Mouse (Mus musculus) intestine, embryonic 15.5 days (tissue): ENCODE results near the gene Rnf24. TPM values are rescaled to one million over a fixed set of nuclear protein-coding genes. Genes with fewer than 3 reads are reported as not detected.
"Not testable (repeated sequence)": the region's sequence is repeated elsewhere in the genome, so short reads cannot be mapped to it uniquely, and the experiment has no call there.

Source experiments
- ATAC-seq: fragments of 200-750 bp; cut with Nextera tagmentation; 2 replicates; pipeline ENCODE4 v1.8.0; 2017; ENCODE audit warnings: moderate TSS enrichment, moderate library complexity
- H3K27ac ChIP-seq: fragments of 300-500 bp; sonication (generic); 2 replicates; pipeline ENCODE4 v1.5.1; 2015; ENCODE audit warnings: mild to moderate bottlenecking, inconsistent platforms
- H3K27me3 ChIP-seq: fragments of 300-500 bp; sonication (generic); replicated peaks from 2 replicates; pipeline ENCODE4 v1.6.1; 2015; ENCODE audit warnings: inconsistent platforms
- H3K36me3 ChIP-seq: fragments of 300-500 bp; sonication (generic); 2 replicates; pipeline ENCODE4 v1.6.1; 2015; ENCODE audit warnings: inconsistent platforms
- H3K4me1 ChIP-seq: fragments of 300-500 bp; sonication (generic); replicated peaks from 2 replicates; pipeline ENCODE4 v1.6.1; 2015; ENCODE audit warnings: inconsistent platforms
- H3K4me2 ChIP-seq: fragments of 300-500 bp; sonication (generic); replicated peaks from 2 replicates; pipeline ENCODE4 v1.6.1; 2015; ENCODE audit warnings: mild to moderate bottlenecking, inconsistent platforms
- H3K4me3 ChIP-seq: fragments of 300-500 bp; sonication (generic); replicated peaks from 2 replicates; pipeline ENCODE4 v1.5.1; 2015; ENCODE audit warnings: inconsistent platforms
- H3K9ac ChIP-seq: fragments of 300-500 bp; sonication (generic); 2 replicates; pipeline ENCODE4 v1.6.1; 2015; ENCODE audit warnings: inconsistent platforms
- H3K9me3 ChIP-seq: fragments of 300-500 bp; sonication (generic); 2 replicates; pipeline ENCODE4 v1.6.1; 2016; ENCODE audit warnings: inconsistent platforms
- WGBS: fragments of 180-500 bp; shearing (Covaris S2); methylation state at CpG from one replicate; pipeline ENCODE4 v1.1.7; 2015; 5-methylcytosine and 5-hydroxymethylcytosine counted together
- polyA plus RNA-seq: library from polyadenylated mRNA; unstranded; fragments of >200 nt; fragmentation: Nextera tagmentation; extraction: Ambion mirVana; gene quantifications from 2 replicates; pipeline ENCODE4 v1.2.1, GENCODE M21; 2015

Gene Rnf24
- polyA plus RNA-seq, 1 experiment from 2014 or later = 2.2 TPM

GRCm38 (mm10) chr2:131326044-131326443 is 26.6 kb downstream of the Rnf24 start:
- no peaks in the 10 kb centered on the region for H3K4me1 ChIP-seq
- H3K36me3 ChIP-seq = no peaks in the 10 kb centered on the region
- ATAC-seq = no peak
- H3K9ac ChIP-seq = no peak overlapping the region
- H3K27ac ChIP-seq = no peak overlapping the region
- H3K27me3 ChIP-seq = no peaks in the 10 kb centered on the region
- H3K4me2 ChIP-seq = no peak overlapping the region
- 53% methylated on average over 3 of the region's 3 CpGs for WGBS
- no peaks in the 10 kb centered on the region for H3K9me3 ChIP-seq
- H3K4me3 ChIP-seq = no peak overlapping the region

GRCm38 (mm10) chr2:131323675-131324074 is 29.0 kb downstream of the Rnf24 start:
- no peak overlapping the region for H3K4me2 ChIP-seq
- 63% methylated on average over 1 of the region's 1 CpGs for WGBS
- no peaks in the 10 kb centered on the region for H3K4me1 ChIP-seq
- no peaks in the 10 kb centered on the region for H3K27me3 ChIP-seq
- H3K9ac ChIP-seq = no peak overlapping the region
- H3K9me3 ChIP-seq = no peaks in the 10 kb centered on the region
- H3K27ac ChIP-seq = no peak overlapping the region
- no peaks in the 10 kb centered on the region for H3K36me3 ChIP-seq
- no peak overlapping the region for H3K4me3 ChIP-seq
- ATAC-seq = no peak

DNA sequence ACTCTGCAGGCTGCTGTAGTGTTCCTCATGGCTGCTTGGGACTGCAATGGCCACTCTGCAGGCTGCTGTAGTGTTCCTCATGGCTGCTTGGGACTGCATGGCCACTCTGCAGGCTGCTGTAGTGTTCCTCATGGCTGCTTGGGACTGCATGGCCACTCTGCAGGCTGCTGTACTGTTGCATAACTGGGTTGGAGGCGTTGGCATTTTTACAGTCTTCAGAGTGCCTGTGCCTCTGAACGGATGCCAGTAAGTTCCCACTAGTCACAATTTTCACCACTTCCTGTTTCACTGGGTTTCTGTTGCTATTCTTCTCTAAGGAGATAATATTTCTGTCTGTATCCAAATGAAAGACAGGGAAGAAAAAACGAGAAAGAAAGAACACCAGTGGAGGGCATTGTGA is 31.5 kb downstream of the Rnf24 start:
- H3K36me3 ChIP-seq, H3K27me3 ChIP-seq, H3K9me3 ChIP-seq, H3K4me2 ChIP-seq, H3K27ac ChIP-seq, H3K4me3 ChIP-seq, H3K4me1 ChIP-seq, H3K9ac ChIP-seq, ATAC-seq: not testable (repeated sequence)
- 53% methylated on average over 3 of the region's 3 CpGs for WGBS

- H3K36me3 ChIP-seq = no peaks in the 10 kb centered on the region
- H3K4me1 ChIP-seq = no peaks in the 10 kb centered on the region
- no peak overlapping the region for H3K4me2 ChIP-seq
- H3K27me3 ChIP-seq = no peaks in the 10 kb centered on the region
- 89% methylated on average over 6 of the region's 6 CpGs for whole genome bisulfite sequencing
- H3K27ac ChIP-seq = no peak overlapping the region
- no peak overlapping the region for H3K4me3 ChIP-seq
- no peaks in the 10 kb centered on the region for H3K9me3 ChIP-seq
- no peak overlapping the region for H3K9ac ChIP-seq
- ATAC-seq = no peak
Observed at GRCm38 (mm10) chr2:131319401-131319800, 33.3 kb downstream of the Rnf24 start.

GRCm38 (mm10) chr2:131316167-131316566 is 36.5 kb downstream of the Rnf24 start:
- no peak overlapping the region for H3K27ac ChIP-seq
- H3K9me3 ChIP-seq = no peaks in the 10 kb centered on the region
- no peak overlapping the region for H3K4me3 ChIP-seq
- no peaks in the 10 kb centered on the region for H3K27me3 ChIP-seq
- 78% methylated on average over 2 of the region's 2 CpGs for WGBS
- H3K36me3 ChIP-seq = no peaks in the 10 kb centered on the region
- no peak overlapping the region for H3K4me2 ChIP-seq
- no peak overlapping the region for H3K9ac ChIP-seq
- no peaks in the 10 kb centered on the region for H3K4me1 ChIP-seq
- ATAC-seq = no peak

GRCm38 (mm10) chr2:131309296-131309695 is 43.4 kb downstream of the Rnf24 start:
- Histone ChIP-seq H3K36me3 (no peaks in the 10 kb centered on the region), H3K27ac (no peak overlapping the region), H3K4me2 (no peak overlapping the region), H3K9ac (no peak overlapping the region), H3K4me3 (no peak overlapping the region), H3K4me1 (no peaks in the 10 kb centered on the region), H3K9me3 (no peaks in the 10 kb centered on the region), H3K27me3 (no peaks in the 10 kb centered on the region)
- no peak for ATAC-seq
- 54% methylated on average over 6 of the region's 6 CpGs for WGBS

DNA sequence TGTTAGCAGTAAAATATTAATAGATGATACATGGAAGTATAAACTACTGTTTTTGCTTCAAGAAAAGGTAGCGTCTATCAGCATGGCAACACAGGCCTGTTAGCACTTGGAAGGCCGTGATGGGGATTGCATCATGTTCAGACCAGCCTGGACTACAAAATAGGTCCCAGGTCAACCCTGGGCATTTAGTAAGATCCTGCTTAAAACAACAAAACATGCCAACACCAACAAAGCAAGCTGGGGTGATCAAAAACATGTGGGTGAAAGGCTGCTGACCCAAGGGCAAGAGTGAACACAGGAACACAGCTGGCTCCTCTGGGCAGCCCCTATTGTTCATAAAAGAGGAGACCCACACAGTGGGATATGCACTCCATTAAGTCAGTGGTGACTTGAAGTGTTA is 44.9 kb downstream of the Rnf24 start:
- no peak overlapping the region for H3K4me3 ChIP-seq
- 90% methylated on average over 2 of the region's 2 CpGs for WGBS
- H3K36me3 ChIP-seq = 0 out of 2 replicates have a peak, but pooled peaks cover 2% of the 10 kb centered on the region
- no peak overlapping the region for H3K9ac ChIP-seq
- H3K4me2 ChIP-seq = no peak overlapping the region
- no peak for ATAC-seq
- H3K27ac ChIP-seq = no peak overlapping the region
- no peaks in the 10 kb centered on the region for H3K9me3 ChIP-seq
- H3K4me1 ChIP-seq = no peaks in the 10 kb centered on the region
- H3K27me3 ChIP-seq = no peaks in the 10 kb centered on the region

GRCm38 (mm10) chr2:131307391-131307790 is 45.3 kb downstream of the Rnf24 start:
- ATAC-seq = no peak

GRCm38 (mm10) chr2:131305226-131305625 is 47.5 kb downstream of the Rnf24 start:
- not testable (repeated sequence) for H3K36me3 ChIP-seq, H3K4me2 ChIP-seq
- 83% methylated on average over 1 of the region's 1 CpGs for WGBS

More at GRCm38 (mm10) chr2:131307391-131307790, 45.3 kb downstream of the Rnf24 start:
- H3K27me3 ChIP-seq = no peaks in the 10 kb centered on the region
- H3K27ac ChIP-seq = no peak overlapping the region
- H3K4me3 ChIP-seq = no peak overlapping the region
- no peaks in the 10 kb centered on the region for H3K4me1 ChIP-seq
- H3K9me3 ChIP-seq = no peaks in the 10 kb centered on the region
- H3K36me3 ChIP-seq = 0 out of 2 replicates have a peak, but pooled peaks cover 2% of the 10 kb centered on the region
- H3K4me2 ChIP-seq = no peak overlapping the region
- WGBS = 86% methylated on average over 5 of the region's 5 CpGs
- no peak overlapping the region for H3K9ac ChIP-seq

DNA sequence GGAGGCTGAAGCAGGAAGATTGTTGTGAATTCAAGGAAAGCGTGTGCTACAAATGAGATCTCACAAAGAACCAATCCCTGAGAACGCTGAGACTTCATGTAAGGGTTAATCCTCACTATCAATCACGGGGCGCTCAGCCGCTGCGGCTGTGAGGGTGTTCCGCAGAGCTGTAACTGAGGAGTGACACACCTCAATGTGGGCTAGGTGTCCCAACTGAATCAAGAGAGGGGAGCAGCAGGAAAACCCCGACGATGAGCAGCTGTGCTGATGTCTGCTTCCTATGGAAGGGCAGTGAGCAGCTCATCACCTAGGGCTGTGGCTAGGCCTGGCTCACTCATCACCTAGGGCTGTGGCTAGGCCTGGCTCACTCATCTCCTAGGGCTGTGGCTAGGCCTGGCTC is 48.2 kb downstream of the Rnf24 start:
- WGBS = 70% methylated on average over 9 of the region's 9 CpGs
- ATAC-seq = no peak
- H3K27me3 ChIP-seq = no peaks in the 10 kb centered on the region
- H3K9ac ChIP-seq = no peak overlapping the region
- H3K27ac ChIP-seq = no peak overlapping the region
- no peaks in the 10 kb centered on the region for H3K4me1 ChIP-seq
- 0 out of 2 replicates have a peak, but pooled peaks cover 2% of the 10 kb centered on the region for H3K36me3 ChIP-seq
- H3K4me2 ChIP-seq = no peak overlapping the region
- no peaks in the 10 kb centered on the region for H3K9me3 ChIP-seq
- H3K4me3 ChIP-seq = no peak overlapping the region

More at GRCm38 (mm10) chr2:131305226-131305625, 47.5 kb downstream of the Rnf24 start:
- H3K4me1 ChIP-seq, H3K27ac ChIP-seq, H3K4me3 ChIP-seq, ATAC-seq, H3K9ac ChIP-seq, H3K9me3 ChIP-seq, H3K27me3 ChIP-seq: not testable (repeated sequence)

GRCm38 (mm10) chr2:131301635-131302034 is 51.1 kb downstream of the Rnf24 start:
- peaks cover 15% of the 10 kb centered on the region for H3K36me3 ChIP-seq
- H3K4me3 ChIP-seq = no peak overlapping the region
- no peak overlapping the region for H3K9ac ChIP-seq
- ATAC-seq = no peak
- no peaks in the 10 kb centered on the region for H3K27me3 ChIP-seq
- no peak overlapping the region for H3K4me2 ChIP-seq
- no peaks in the 10 kb centered on the region for H3K9me3 ChIP-seq
- no peaks in the 10 kb centered on the region for H3K4me1 ChIP-seq
- H3K27ac ChIP-seq = no peak overlapping the region

- WGBS = 90% methylated on average over 2 of the region's 2 CpGs
- no peak overlapping the region for H3K4me2 ChIP-seq
- no peak for ATAC-seq
- no peak overlapping the region for H3K4me3 ChIP-seq
- H3K4me1 ChIP-seq = no peaks in the 10 kb centered on the region
- H3K9ac ChIP-seq = no peak overlapping the region
- no peaks in the 10 kb centered on the region for H3K9me3 ChIP-seq
- peaks cover 22% of the 10 kb centered on the region for H3K36me3 ChIP-seq
- H3K27ac ChIP-seq = no peak overlapping the region
- H3K27me3 ChIP-seq = no peaks in the 10 kb centered on the region
Observed at GRCm38 (mm10) chr2:131300485-131300884, 52.2 kb downstream of the Rnf24 start.

- peaks cover 27% of the 10 kb centered on the region for H3K36me3 ChIP-seq
Observed at GRCm38 (mm10) chr2:131298674-131299073, 54.0 kb downstream of the Rnf24 start.

More at GRCm38 (mm10) chr2:131298674-131299073, 54.0 kb downstream of the Rnf24 start:
- not testable (repeated sequence) for H3K4me1 ChIP-seq, ATAC-seq, H3K9me3 ChIP-seq, H3K27me3 ChIP-seq, H3K4me3 ChIP-seq, H3K4me2 ChIP-seq, H3K27ac ChIP-seq, H3K9ac ChIP-seq
- WGBS = 82% methylated on average over 7 of the region's 7 CpGs
